Mouse (Mus musculus) common myeloid progenitor, adult 5-6 weeks (primary cell): ENCODE measurements around the gene Mmgt1. TPM values are rescaled to one million over a fixed set of nuclear protein-coding genes. Genes with fewer than 3 reads are reported as not detected.

Experiments used
- ATAC-seq: replicated peaks from 2 replicates; pipeline ENCODE4 v1.8.0; 2016; ENCODE audit warnings: low read depth, mild to moderate bottlenecking, moderate TSS enrichment, inconsistent platforms; ENCODE audit not compliant: poor library complexity, severe bottlenecking
- total RNA-seq: library from RNA; stranded (forward); fragments of 200-1000, 187-1606 nt; gene quantifications from 2 replicates; pipeline ENCODE4 v1.2.3, GENCODE M21; 2017

Mmgt1 gene
- total RNA-seq = 26.9 and 29.2 TPM in 2 replicates

DNA sequence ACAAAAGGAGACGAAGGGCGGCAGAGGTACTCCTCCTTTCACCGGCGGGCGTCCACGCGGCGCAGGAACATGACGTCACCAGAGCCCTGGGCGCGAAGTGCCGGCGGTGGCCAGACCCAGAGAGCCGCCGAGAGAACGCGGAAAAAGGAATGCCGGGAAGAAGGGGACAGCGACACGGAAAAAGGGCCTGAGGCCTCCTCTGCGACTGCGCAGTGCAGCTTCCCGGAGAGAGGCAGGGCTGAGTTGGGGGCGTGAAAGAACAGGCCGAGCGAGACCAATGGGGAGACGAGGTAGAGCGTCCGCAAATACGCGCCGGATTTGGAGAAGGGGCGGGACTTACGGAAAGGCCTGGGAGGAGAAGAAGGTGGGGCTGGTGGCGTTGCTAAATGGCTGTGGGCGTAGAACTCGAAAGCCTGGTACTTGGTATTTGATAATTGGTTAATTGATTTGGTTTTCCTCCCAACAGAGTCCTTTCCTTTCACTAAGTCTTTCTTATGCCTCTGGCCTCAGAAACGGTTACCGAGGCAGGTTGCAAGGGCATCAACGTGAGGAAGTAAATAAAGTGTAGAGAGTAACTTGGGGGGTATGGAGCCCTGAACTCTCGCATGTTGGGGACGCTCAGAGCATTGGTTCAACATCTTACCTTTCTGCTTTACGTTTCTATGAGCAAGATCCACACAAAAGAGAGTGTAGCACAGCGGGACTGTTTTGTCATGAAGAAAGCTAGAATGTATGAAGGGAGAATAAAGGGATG lies at the start of gene Mmgt1:
Gene Mmgt1, minus strand, starts transcription at position 183 of the 754 bp plus-strand sequence.
- ATAC-seq = peak; percentile 98

DNA sequence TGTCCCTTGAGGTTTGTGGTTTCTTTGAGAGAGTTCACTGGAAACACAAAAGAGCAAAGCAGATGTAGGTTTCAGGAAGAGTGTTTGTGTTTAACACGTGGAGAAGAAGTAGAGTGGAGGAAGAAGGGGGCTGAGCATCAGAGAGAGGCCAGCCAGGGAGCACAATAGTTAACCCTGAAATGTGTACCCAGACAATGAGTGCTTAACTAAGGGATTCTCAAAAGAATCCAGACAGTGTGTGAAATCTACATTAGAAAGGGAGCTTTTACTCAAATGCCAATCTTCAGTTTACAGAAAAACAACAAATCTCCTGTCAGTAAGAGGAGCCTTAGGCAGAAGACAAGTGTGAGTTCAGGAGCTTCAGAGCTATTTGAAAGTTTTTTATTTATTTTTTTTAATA lies 42.2 kb upstream of the Mmgt1 start:
- no peak for ATAC-seq

DNA sequence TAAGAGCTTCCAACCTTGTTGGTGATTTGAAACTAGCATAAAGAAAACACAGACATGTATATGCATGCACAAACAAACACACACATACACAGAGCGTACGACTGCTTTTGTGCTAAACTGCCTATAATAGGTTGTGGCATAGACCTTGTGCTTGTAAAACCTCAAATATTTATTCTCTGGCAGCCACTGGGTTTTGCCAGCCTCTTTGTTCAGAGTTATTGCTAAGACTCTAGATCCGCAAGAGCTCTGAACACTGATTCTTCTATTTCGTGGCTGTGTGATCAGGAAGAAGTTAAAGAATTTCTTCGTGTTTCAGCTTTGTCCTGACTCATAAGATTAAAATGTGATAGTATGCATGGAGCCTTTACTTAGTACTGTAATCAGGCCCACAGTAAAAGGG lies 38.3 kb upstream of the Mmgt1 start:
- no peak for ATAC-seq

DNA sequence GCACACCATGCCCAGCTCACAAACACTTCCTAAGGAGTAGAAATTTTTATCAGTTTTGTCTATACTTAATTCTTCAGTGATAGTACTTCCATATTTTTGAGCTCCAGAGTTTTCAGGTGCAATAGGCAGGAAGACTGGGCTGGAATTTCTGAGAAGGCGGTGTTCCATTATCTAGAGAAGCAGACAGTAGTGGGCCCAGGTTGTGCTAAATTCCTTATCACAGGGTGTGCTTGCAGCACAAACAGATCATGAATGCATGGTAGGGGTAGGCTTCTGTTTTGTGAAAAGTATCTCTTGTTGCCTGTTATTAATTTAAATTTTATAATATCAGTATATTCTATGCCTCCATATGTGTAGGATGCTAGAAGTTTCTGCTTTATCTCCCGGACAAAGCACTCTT lies 17.4 kb upstream of the Mmgt1 start:
- no peak for ATAC-seq

DNA sequence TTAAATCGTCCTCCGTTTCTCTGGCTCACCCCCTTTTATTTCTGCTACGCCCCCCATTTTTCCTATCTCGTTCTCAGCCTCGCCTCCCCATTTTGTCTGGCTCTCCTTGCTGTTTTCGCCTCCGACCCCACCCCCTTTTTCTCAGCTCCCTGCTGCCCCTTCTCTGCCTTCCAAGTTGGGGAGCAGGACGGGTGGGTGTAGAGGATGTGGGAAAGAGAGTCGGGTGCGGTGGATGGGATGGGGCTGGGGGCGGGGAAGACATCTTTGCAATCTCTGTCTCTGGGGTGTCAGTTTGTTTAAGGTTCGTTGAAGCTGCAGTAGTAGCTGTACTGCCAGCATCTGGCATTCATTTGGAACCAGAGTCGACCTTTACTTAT lies 12.4 kb upstream of the Mmgt1 start:
- ATAC-seq = peak; percentile 36; the same call in 1 of the 2 replicates

DNA sequence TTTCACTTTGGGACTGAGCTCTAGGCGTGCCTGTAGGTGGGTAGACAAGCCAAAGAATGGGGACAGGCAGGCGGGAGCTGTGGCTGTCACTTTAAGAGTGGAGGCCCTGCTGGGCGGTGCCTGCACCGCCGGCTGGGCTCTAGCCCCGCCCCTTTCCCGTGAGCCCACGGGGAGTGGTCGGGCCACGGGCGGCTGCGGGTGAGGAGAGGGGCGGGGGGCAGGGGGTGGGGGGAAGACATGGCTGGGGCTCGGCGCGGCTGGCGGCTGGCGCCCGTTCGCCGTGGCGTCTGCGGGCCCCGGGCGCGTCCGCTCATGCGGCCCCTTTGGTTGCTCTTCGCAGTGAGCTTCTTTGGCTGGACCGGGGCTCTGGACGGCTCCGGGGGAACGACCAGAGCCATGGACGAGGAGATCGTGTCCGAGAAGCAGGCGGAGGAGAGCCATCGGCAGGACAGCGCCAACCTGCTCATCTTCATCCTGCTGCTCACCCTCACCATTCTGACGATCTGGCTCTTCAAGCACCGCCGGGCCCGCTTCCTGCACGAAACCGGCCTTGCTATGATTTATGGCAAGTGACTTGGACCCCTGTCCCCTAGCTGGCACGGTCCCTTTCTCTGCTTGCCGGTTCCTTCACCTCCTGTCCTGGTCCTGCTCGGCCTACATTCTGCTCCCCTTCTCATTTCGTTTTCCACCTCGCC lies 11.9 kb upstream of the Mmgt1 start, which contains the start of gene Slc9a6:
Gene Slc9a6, plus strand, starts transcription at position 135 of the 695 bp plus-strand sequence.
- ATAC-seq = peak; percentile 95

DNA sequence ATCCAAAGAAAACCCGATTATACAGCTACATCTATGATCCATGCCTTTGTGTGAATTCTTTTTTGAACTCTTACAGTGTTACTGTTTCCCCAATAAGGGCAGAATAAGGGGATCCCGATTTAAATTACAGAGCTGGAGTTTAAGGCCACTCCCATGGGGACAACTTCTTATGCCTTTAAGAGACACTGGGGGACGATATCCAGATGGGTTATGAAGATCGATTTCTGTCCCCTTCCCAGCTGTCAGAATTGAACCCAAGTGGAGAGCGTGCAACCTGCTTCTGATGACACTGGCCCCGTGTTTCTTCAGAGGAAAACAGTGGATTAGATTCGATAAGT lies 11.4 kb upstream of the Mmgt1 start:
- ATAC-seq = peak; percentile 34

DNA sequence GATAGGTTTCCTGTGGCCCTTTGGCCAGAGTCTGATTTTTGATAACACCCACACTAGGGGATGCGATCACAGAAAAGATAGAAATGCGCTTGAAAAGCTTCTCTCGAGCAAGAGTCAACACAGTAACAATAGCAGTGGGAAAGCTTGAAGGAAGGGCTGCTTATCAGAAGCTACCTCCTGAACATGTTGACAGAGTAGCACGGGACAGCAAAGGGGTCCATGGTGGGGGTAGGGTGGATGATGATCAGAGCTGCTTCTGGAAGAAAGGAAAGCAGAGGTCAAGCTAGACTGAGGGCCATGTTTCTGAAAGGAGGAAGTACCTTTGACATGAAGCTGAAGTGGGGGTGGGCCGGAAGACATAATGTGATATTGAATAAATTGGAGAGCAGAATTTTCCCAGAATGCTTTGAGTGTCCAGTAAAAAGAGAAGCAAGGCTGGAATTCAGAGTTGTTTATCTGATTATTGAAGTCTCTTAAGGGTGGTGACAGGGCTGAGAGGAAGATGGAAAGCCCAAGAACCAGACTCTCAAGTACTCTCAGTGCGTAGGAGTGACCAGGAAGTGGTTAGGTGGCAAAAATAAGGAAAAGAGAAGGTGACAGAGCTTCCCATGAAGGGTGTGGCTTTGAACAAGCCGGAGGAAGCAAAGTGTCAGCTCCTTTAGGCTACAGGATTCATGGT lies 9.3 kb upstream of the Mmgt1 start:
- ATAC-seq = no peak; the same call in 1 of the 2 replicates

DNA sequence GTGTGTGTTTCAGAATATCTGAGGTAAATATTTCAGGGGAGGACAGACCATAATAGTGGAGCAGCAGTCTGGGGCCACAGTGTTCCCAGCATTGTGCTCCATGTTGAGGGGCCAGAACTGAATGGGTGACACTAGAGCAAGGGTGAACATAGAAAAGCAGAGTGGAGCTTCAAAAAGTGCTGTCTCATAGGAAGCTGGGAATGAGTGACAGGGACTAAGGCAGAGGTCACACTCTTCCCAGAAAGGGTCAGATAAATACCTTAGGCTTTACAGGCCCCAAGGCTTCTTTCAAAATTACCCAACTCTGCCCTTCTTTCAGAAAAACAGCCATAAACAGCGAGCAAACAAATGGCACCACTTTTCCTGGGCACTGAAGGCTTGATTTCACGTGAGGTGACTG lies 8.7 kb upstream of the Mmgt1 start:
- no peak for ATAC-seq

DNA sequence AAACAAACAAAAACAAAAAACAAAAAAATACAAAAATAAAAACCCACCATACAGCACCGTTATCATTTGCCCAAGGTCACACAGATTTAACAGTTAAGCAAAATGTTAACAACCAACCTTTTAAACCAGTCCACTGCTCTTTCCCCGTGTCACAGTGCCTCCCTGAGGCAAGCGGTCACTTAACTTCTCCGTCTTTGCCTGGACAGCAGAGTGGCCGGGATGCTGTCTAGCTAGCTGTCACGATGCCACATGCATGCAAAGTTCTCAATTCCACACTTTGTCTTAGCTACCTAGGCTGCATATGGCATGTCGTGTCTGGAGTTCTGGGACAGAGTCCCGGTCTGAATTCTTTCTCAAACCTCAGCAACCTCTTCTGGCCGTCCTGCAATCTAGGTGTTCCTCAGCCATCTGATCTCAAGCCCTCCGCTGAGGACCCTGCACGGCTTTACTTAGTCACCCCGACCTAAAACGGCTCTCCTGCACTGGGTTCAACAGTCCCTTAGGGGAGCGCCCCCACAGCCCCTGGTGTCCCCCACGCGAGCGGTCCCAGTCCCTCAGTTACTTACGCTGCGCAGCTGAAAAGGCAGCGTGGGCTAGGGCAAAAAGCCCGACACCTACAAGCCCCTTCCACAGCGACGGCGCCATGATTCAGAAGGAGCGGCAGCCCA lies 516 bp downstream of the Mmgt1 start:
- ATAC-seq = peak; percentile 33

DNA sequence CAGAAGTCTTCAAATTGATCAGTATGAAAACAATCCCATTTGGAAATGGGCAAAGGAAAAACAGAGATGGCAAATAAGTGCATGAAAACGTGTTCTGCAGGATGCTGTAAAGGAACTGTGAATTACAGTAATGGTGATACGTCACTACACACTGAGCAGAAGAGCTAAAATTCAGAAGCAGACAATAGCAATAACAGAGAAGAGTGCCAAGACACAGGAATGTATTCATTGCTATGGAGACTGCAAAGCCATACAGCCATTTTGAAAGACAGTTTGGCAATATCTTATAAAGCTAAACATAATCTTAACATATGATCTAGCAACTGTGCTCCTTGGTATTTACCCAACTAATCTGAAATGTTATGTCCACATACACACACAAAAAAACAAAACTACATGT lies 19.7 kb downstream of the Mmgt1 start:
- no peak for ATAC-seq

DNA sequence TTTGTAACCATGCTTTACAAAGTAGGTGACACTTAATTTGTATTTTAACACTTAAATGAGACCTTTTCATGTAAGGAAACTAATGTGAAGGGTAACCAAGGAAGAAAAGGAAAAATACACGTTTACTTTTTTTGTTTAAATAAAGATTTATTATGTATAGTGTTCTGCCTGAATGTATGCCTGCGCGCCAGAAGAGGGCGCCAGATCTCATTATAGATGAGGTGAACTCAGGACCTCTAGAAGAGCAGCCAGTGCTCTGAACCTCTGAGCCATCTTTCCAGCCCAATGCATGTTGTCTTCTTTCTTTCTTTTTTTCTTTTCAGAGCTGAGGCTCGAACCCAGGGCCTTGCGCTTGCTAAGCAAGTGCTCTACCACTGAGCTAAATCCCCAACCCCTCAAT lies 25.4 kb downstream of the Mmgt1 start:
- 0 out of 2 replicates have a peak, but pooled peaks have one; percentile 47 for ATAC-seq

DNA sequence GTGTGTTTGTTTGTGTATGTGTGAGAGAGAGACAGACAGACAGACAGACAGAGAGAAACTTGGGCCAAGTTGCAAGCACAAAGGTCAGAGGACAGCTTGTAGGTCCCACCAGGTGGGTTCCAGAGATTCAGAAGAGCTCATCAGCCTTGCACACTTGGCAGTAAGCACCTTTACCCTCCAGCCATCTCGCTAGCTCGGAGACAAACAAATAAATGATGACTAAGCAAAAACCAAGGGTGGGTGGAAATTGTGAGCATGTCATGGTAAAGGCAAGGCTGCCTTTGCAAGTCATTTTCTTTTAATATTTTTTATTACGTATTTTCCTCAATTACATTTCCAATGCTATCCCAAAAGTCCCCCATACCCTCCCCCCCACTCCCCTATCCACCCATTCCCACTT lies 44.3 kb downstream of the Mmgt1 start:
- no peak for ATAC-seq

DNA sequence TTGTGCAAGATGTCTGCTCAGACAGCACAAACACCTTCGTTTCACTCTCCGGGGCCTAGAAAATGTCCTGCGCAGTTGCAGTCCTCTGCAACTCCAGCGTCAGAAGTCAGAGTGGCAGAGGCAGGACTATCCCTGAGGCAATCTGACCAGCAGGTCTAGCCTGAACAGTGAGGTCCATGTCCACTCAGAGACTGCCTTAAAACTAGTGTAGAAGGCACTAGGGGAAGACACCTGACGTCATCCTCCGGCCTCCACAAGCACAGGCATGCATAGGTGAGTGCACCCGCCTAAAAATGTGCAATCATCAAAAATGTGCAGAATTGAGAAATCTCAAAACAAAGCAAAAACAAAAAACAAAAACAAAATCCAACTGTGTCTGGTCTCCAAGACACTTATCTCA lies 48.4 kb downstream of the Mmgt1 start, which contains the start of gene Gm648:
Gene Gm648, minus strand, starts transcription at position 101 of the 400 bp plus-strand sequence.
- ATAC-seq = no peak

DNA sequence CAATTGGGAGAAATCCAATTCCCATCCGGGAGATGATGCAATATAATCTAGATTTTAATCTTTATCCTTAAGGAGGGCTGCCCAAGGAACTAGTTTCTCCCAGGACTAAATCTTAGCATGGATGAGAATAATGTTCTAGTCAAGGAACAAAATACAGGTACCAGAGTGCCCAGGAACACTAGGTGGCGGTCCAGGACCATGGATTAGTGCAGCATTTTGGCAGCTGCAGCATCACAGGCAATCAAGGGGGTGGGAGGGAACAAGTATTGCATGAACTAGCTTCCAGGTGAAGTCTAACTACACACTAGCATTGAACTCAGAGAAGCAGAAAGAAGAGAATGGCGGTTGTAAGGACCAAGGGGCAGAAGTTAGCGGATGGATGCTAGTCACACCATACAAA lies 60.7 kb downstream of the Mmgt1 start:
- no peak for ATAC-seq

Other genes with a start within 250 kb of the Mmgt1 start
- gene Smim10l2a, start 223.5 kb downstream of the Mmgt1 start, total RNA-seq = 2.6 and 2.8 TPM in 2 replicates
- 111 and 209 TPM in 2 replicates for gene Gm2174, start 150.1 kb downstream of the Mmgt1 start, total RNA-seq
- gene Ints6l, start 143.2 kb downstream of the Mmgt1 start, total RNA-seq = 71.6 and 77.2 TPM in 2 replicates
- gene Gm10477, start 73.3 kb downstream of the Mmgt1 start, total RNA-seq = not detected in 2 replicates
- not detected in 2 replicates for gene Gm648, start 48.5 kb downstream of the Mmgt1 start, total RNA-seq
- 5.3 and 12.1 TPM in 2 replicates for gene Slc9a6, start 11.7 kb upstream of the Mmgt1 start, total RNA-seq
- 1.6 and 21.3 TPM in 2 replicates for gene Fhl1, start 133.7 kb upstream of the Mmgt1 start, total RNA-seq
- 5.2 and 7.5 TPM in 2 replicates for gene Map7d3, start 224.3 kb upstream of the Mmgt1 start, total RNA-seq